8 mouse cellular contexts compared by ENCODE assay signal in the genomic region with DNA sequence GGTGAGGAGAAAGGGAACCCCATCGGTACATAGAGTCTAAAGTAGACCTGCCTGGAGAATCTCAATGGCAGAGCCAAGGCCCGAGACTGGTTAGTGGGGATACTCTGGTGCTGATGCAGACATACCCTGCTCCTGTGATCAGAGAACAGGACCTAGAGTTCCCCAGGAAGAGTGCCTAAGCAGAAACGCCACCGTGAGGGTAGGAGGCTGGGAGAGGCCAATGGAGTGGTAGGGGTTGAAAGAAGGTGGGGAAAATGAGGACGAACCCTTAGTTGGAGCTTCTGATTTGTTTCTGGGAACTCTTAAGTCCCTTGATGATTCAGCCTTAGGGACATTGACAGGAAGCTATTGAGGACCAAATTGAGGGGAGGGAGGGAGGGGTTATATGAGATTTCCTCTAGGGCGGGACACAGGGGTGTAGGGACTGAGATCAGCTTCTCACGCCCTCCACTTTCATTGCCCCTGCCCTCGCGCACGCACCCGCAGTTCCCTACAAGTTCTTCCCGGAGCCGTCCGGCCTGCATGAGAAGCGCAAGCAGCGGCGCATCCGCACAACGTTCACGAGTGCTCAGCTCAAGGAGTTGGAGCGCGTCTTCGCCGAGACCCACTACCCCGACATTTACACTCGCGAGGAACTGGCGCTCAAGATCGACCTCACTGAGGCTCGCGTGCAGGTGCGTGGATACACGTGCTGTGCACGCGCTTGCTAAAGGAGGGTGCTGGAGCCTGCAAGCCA. TPM values are rescaled to one million over a fixed set of nuclear protein-coding genes. Genes with fewer than 3 reads are reported as not detected.
A peak's percentile ranks its signal among the peaks of the same experiment; 100 is the strongest.
DNase-seq lines count a peak whose midpoint lies in the region; ATAC-seq and TF ChIP-seq lines count a peak whose summit lies in the region.

No protein-coding gene starts in this region.

- peaks cover 60% of the 10 kb centered on the region for H3K27me3 ChIP-seq in hindbrain, postnatal 0 days (ENCODE audit: insufficient read depth, low read length)
- peaks cover 78% of the 10 kb centered on the region for H3K27me3 ChIP-seq in neural tube, embryonic 12.5 days (replicated peaks)

- ATAC-seq in hindbrain, postnatal 0 days, result no peak
- ATAC-seq in neural tube, embryonic 12.5 days (ENCODE audit: low FRiP score, low read depth), result no peak

- H3K4me2 ChIP-seq in hindbrain, postnatal 0 days (ENCODE audit: low read depth, low read length), result peak overlapping the region; percentile 59
- H3K4me2 ChIP-seq in neural tube, embryonic 12.5 days (replicated peaks), result peak overlapping the region; percentile 78

- H3K27ac ChIP-seq in hindbrain, postnatal 0 days, result no peak overlapping the region
- no peak overlapping the region for H3K27ac ChIP-seq in neural tube, embryonic 12.5 days

- H3K4me1 ChIP-seq in hindbrain, postnatal 0 days (ENCODE audit: insufficient read depth, low read length), result peaks cover 8% of the 10 kb centered on the region
- peaks cover 32% of the 10 kb centered on the region for H3K4me1 ChIP-seq in neural tube, embryonic 12.5 days

- H3K36me3 ChIP-seq in hindbrain, postnatal 0 days (ENCODE audit: insufficient read depth, low read length), result no peaks in the 10 kb centered on the region
- H3K36me3 ChIP-seq in neural tube, embryonic 12.5 days, result peaks cover 13% of the 10 kb centered on the region

- 5% methylated on average over 35 of the region's 35 CpGs for WGBS in hindbrain, postnatal 0 days
- WGBS in neural tube, embryonic 12.5 days, result 2% methylated on average over 35 of the region's 35 CpGs

- no peak overlapping the region for H3K9ac ChIP-seq in hindbrain, postnatal 0 days (replicated peaks; ENCODE audit: low read length)
- H3K9ac ChIP-seq in neural tube, embryonic 12.5 days, result no peak overlapping the region

- intact Hi-C loops in left cerebral cortex, postnatal 36 days (cut with DNase I), result no loop called here

- no peak for TF ChIP-seq CTCF in hindbrain, postnatal 0 days (IDR thresholded peaks at IDR 0.05; ENCODE audit: low read depth)

- DNase-seq in kidney, postnatal 4 days, result peak; percentile 39 to 47
- DNase-seq in kidney, adult 9 months, result no peak
- peak; percentile 60 for DNase-seq in embryo, embryonic 10 days (ENCODE audit: low spot score)
- peak; percentile 47 for DNase-seq in hindbrain, postnatal 0 days (ENCODE audit: low spot score)
- DNase-seq in left cerebral cortex, postnatal 36 days (ENCODE audit: low spot score in 2 of 2), result no peak
- no peak for DNase-seq in cerebellum, postnatal 4 days (ENCODE audit: low spot score in 2 of 2)
- no peak for DNase-seq in lung, adult 18-20 months

- no peaks in the 10 kb centered on the region for H3K9me3 ChIP-seq in hindbrain, postnatal 0 days (ENCODE audit: low read length)
- H3K9me3 ChIP-seq in neural tube, embryonic 12.5 days, result no peaks in the 10 kb centered on the region

- H3K4me3 ChIP-seq in hindbrain, postnatal 0 days (ENCODE audit: low read length), result peak overlapping the region; percentile 27
- peak overlapping the region; percentile 9 for H3K4me3 ChIP-seq in neural tube, embryonic 12.5 days

RNA-seq across cellular contexts. Expression of a gene that starts 2.4 kb away (rescaled TPM):
- total RNA-seq in hindbrain, postnatal 0 days (2014; rRNA removed), result 3.7 and 4.5 TPM in 2 replicates
- polyA plus RNA-seq in hindbrain, postnatal 0 days (2015; fragmentation: Nextera tagmentation; extraction: Ambion mirVana), result 2.0 and 2.1 TPM in 2 replicates
- polyA plus RNA-seq in neural tube, embryonic 12.5 days (2016; fragmentation: Nextera tagmentation; extraction: Ambion mirVana), result 1.9 and 2.4 TPM in 2 replicates
- not detected for total RNA-seq in left cerebral cortex, postnatal 36 days (2021)

RNA-seq across cellular contexts. Expression of a gene that starts 17.6 kb away (rescaled TPM):
- total RNA-seq in hindbrain, postnatal 0 days (2014; rRNA removed), result 28.2 and 30.0 TPM in 2 replicates
- 10.3 and 14.3 TPM in 2 replicates for polyA plus RNA-seq in hindbrain, postnatal 0 days (2015; fragmentation: Nextera tagmentation; extraction: Ambion mirVana)
- polyA plus RNA-seq in neural tube, embryonic 12.5 days (2016; fragmentation: Nextera tagmentation; extraction: Ambion mirVana), result 34.9 and 37.7 TPM in 2 replicates
- total RNA-seq in left cerebral cortex, postnatal 36 days (2021), result 10 to 100 TPM; 33.2 to 37.5 TPM

RNA-seq across cellular contexts. Expression of a gene that starts 36.5 kb away (rescaled TPM):
- 1.8 and 7.1 TPM in 2 replicates for total RNA-seq in hindbrain, postnatal 0 days (2014; rRNA removed)
- 2.2 and 2.3 TPM in 2 replicates for polyA plus RNA-seq in hindbrain, postnatal 0 days (2015; fragmentation: Nextera tagmentation; extraction: Ambion mirVana)
- polyA plus RNA-seq in neural tube, embryonic 12.5 days (2016; fragmentation: Nextera tagmentation; extraction: Ambion mirVana), result 1.2 and 1.3 TPM in 2 replicates
- total RNA-seq in left cerebral cortex, postnatal 36 days (2021), result under 1 TPM in 1 of 2 experiments, not detected in 1; 0.39 TPM

RNA-seq across cellular contexts. Expression of a gene that starts 43.1 kb away (rescaled TPM):
- total RNA-seq in hindbrain, postnatal 0 days (2014; rRNA removed), result 49.3 and 59.8 TPM in 2 replicates
- polyA plus RNA-seq in hindbrain, postnatal 0 days (2015; fragmentation: Nextera tagmentation; extraction: Ambion mirVana), result 65.1 and 67.3 TPM in 2 replicates
- 86.0 and 89.1 TPM in 2 replicates for polyA plus RNA-seq in neural tube, embryonic 12.5 days (2016; fragmentation: Nextera tagmentation; extraction: Ambion mirVana)
- 10 to 100 TPM; 31.0 to 31.7 TPM for total RNA-seq in left cerebral cortex, postnatal 36 days (2021)

RNA-seq across cellular contexts. Expression of a gene that starts 50.1 kb away (rescaled TPM):
- 19.3 and 28.8 TPM in 2 replicates for total RNA-seq in hindbrain, postnatal 0 days (2014; rRNA removed)
- 78.5 and 93.8 TPM in 2 replicates for polyA plus RNA-seq in hindbrain, postnatal 0 days (2015; fragmentation: Nextera tagmentation; extraction: Ambion mirVana)
- 1.0 TPM in 1 of 2 replicates, not detected in the other for polyA plus RNA-seq in neural tube, embryonic 12.5 days (2016; fragmentation: Nextera tagmentation; extraction: Ambion mirVana)
- 1 to 10 TPM; 1.0 to 1.2 TPM for total RNA-seq in left cerebral cortex, postnatal 36 days (2021)

Comparison
In these comparisons a context has a peak if more than half of its experiments do, and no peak if none do; other contexts are left out.
1. DNase-seq: peak in kidney, postnatal 4 days (2 of 2), embryo, embryonic 10 days (single experiment) and hindbrain, postnatal 0 days (single experiment); none in kidney, adult 9 months (single experiment), left cerebral cortex, postnatal 36 days (0 of 2), cerebellum, postnatal 4 days (0 of 2) and lung, adult 18-20 months (0 of 2).